Comparison of ENCODE assay signal across 21 mouse cellular contexts in the genomic region with DNA sequence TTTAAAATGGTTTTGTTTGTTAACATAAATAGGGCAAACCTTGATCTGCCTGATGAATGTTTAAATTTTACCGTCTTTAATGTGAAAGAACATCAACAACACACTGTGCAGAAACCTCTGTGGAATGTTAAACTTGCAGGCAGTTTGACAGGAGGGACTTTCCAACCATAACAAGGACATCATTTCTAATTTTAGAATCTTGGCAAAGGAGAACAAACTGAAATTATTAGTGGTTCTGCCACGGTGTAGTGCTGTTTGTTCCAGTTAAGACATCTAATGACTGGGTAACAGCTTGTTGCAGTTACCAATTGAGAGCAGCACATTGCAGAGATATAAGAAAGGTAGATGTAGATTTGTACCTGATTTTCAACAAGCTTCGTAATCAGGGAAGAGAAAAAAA.
DNase-seq lines count a peak whose midpoint lies in the region; ATAC-seq and TF ChIP-seq lines count a peak whose summit lies in the region.
"Had no signal": no experiment of that assay in that cellular context is flagged by ENCODE, and none has a peak within 500 bp of the region (broad histone marks: within the 10 kb centered on the region; RNA-seq: fewer than 3 reads in every experiment).

No protein-coding gene starts in this region.

- no peak for ATAC-seq in heart, embryonic 13.5 days (ENCODE audit: extremely low read depth, insufficient number of reproducible peaks, low FRiP score, low TSS enrichment)
- peak; percentile 41; the same call in 1 of the 2 replicates for ATAC-seq in lung, embryonic 14.5 days (ENCODE audit: insufficient read depth)
- ATAC-seq in lung, postnatal 0 days = no peak
- ATAC-seq in heart, embryonic 16.5 days (replicated peaks; ENCODE audit: extremely low read depth, insufficient read depth, low FRiP score) = peak; percentile 80
- ATAC-seq in stomach, embryonic 16.5 days (ENCODE audit: insufficient read depth, low FRiP score) = no peak
- ATAC-seq: activated CD4-positive, CD25-positive, alpha-beta regulatory T cell, adult 4 months; liver, postnatal 0 days; midbrain, embryonic 16.5 days had no signal

- H3K27ac ChIP-seq in heart, embryonic 13.5 days (replicated peaks) = no peak overlapping the region
- H3K27ac ChIP-seq in lung, embryonic 14.5 days (ENCODE audit: low read depth) = no peak overlapping the region
- H3K27ac ChIP-seq in lung, postnatal 0 days (ENCODE audit: low read length) = no peak overlapping the region
- no peak overlapping the region for H3K27ac ChIP-seq in heart, embryonic 16.5 days (ENCODE audit: low read length)
- no peak overlapping the region for H3K27ac ChIP-seq in stomach, embryonic 16.5 days (ENCODE audit: low read length)
- H3K27ac ChIP-seq: forebrain, embryonic 12.5 days; left cerebral cortex, adult 2 months; limb, embryonic 10.5 days had no signal

- no peak for TF ChIP-seq EP300 in lung, postnatal 0 days (IDR thresholded peaks at IDR 0.05)

- no peak overlapping the region for H3K4me3 ChIP-seq in heart, embryonic 13.5 days
- no peak overlapping the region for H3K4me3 ChIP-seq in lung, embryonic 14.5 days (ENCODE audit: low read depth, low read length)
- no peak overlapping the region for H3K4me3 ChIP-seq in lung, postnatal 0 days (ENCODE audit: low read depth, low read length)
- H3K4me3 ChIP-seq in heart, embryonic 16.5 days (ENCODE audit: low read length) = no peak overlapping the region
- H3K4me3 ChIP-seq in stomach, embryonic 16.5 days (replicated peaks; ENCODE audit: low read length) = no peak overlapping the region
- H3K4me3 ChIP-seq: forebrain, embryonic 12.5 days; left cerebral cortex, adult 2 months; limb, embryonic 10.5 days had no signal

- intact Hi-C loops in heart, postnatal 36 days (cut with DNase I) = no loop called here

- 0 out of 2 replicates have a peak overlapping the region, but pooled peaks have one; percentile 7 for H3K4me2 ChIP-seq in heart, embryonic 13.5 days
- no peak overlapping the region for H3K4me2 ChIP-seq in lung, embryonic 14.5 days
- no peak overlapping the region for H3K4me2 ChIP-seq in lung, postnatal 0 days (replicated peaks; ENCODE audit: low read depth, low read length)
- no peak overlapping the region for H3K4me2 ChIP-seq in heart, embryonic 16.5 days (ENCODE audit: low read depth, low read length)
- 0 out of 2 replicates have a peak overlapping the region, but pooled peaks have one; percentile 4 for H3K4me2 ChIP-seq in stomach, embryonic 16.5 days (ENCODE audit: low read depth, low read length)
- H3K4me2 ChIP-seq: forebrain, embryonic 12.5 days had no signal

- TF ChIP-seq CTCF in lung, embryonic 14.5 days (IDR thresholded peaks at IDR 0.05; ENCODE audit: low read depth) = no peak
- no peak for TF ChIP-seq CTCF in lung, postnatal 0 days (IDR thresholded peaks at IDR 0.05)

- H3K36me3 ChIP-seq in heart, embryonic 13.5 days = no peaks in the 10 kb centered on the region
- no peaks in the 10 kb centered on the region for H3K36me3 ChIP-seq in lung, embryonic 14.5 days (ENCODE audit: insufficient read depth)
- no peaks in the 10 kb centered on the region for H3K36me3 ChIP-seq in lung, postnatal 0 days (ENCODE audit: insufficient read depth, low read length)
- H3K36me3 ChIP-seq in heart, embryonic 16.5 days (ENCODE audit: control insufficient read depth, insufficient read depth) = no peaks in the 10 kb centered on the region
- H3K36me3 ChIP-seq in stomach, embryonic 16.5 days (ENCODE audit: control insufficient read depth, insufficient read depth, low read length) = no peaks in the 10 kb centered on the region
- H3K36me3 ChIP-seq: forebrain, embryonic 12.5 days; limb, embryonic 10.5 days had no signal

- H3K4me1 ChIP-seq in heart, embryonic 13.5 days = peaks cover 4% of the 10 kb centered on the region
- H3K4me1 ChIP-seq in lung, embryonic 14.5 days (ENCODE audit: insufficient read depth) = no peaks in the 10 kb centered on the region
- H3K4me1 ChIP-seq in lung, postnatal 0 days (ENCODE audit: insufficient read depth, low read depth, low read length) = no peaks in the 10 kb centered on the region
- no peaks in the 10 kb centered on the region; the same call in 1 of the 2 replicates for H3K4me1 ChIP-seq in heart, embryonic 16.5 days (ENCODE audit: control insufficient read depth, insufficient read depth, low read length)
- peaks cover 3% of the 10 kb centered on the region; the same call in 1 of the 2 replicates for H3K4me1 ChIP-seq in stomach, embryonic 16.5 days (ENCODE audit: control insufficient read depth, insufficient read depth, low read length)
- H3K4me1 ChIP-seq: forebrain, embryonic 12.5 days; limb, embryonic 10.5 days had no signal

- H3K9me3 ChIP-seq in heart, embryonic 13.5 days = no peaks in the 10 kb centered on the region
- no peaks in the 10 kb centered on the region for H3K9me3 ChIP-seq in lung, embryonic 14.5 days (ENCODE audit: low read depth, low read length)
- no peaks in the 10 kb centered on the region for H3K9me3 ChIP-seq in lung, postnatal 0 days (ENCODE audit: low read length)
- no peaks in the 10 kb centered on the region for H3K9me3 ChIP-seq in heart, embryonic 16.5 days (replicated peaks; ENCODE audit: control insufficient read depth, low read length)
- H3K9me3 ChIP-seq in stomach, embryonic 16.5 days (replicated peaks; ENCODE audit: control insufficient read depth, low read length) = no peaks in the 10 kb centered on the region
- H3K9me3 ChIP-seq: forebrain, embryonic 12.5 days; limb, embryonic 10.5 days had no signal

- no peak for DNase-seq in heart, postnatal 36 days
- DNase-seq in lung, embryonic 14.5 days = peak; percentile 17
- DNase-seq in lung, postnatal 0 days (ENCODE audit: low spot score) = no peak
- no peak for DNase-seq in thymus, postnatal 25 days
- DNase-seq: adrenal gland, postnatal 10 days; cerebellum, adult 11-12 months; cerebellum, postnatal 36 days; kidney, adult 2 months; kidney, postnatal 14 days; liver, postnatal 0 days; lung, postnatal 4 days; right cerebral cortex, postnatal 25 days; thymus, postnatal 14 days had no signal

- H3K27me3 ChIP-seq in heart, embryonic 13.5 days (replicated peaks) = no peaks in the 10 kb centered on the region
- no peaks in the 10 kb centered on the region for H3K27me3 ChIP-seq in lung, embryonic 14.5 days (ENCODE audit: insufficient read depth, low read length)
- H3K27me3 ChIP-seq in lung, postnatal 0 days (replicated peaks; ENCODE audit: insufficient read depth, low read length) = no peaks in the 10 kb centered on the region
- no peaks in the 10 kb centered on the region for H3K27me3 ChIP-seq in heart, embryonic 16.5 days (ENCODE audit: control insufficient read depth, insufficient read depth, low read length)
- no peaks in the 10 kb centered on the region for H3K27me3 ChIP-seq in stomach, embryonic 16.5 days (ENCODE audit: control insufficient read depth, insufficient read depth, low read length)
- H3K27me3 ChIP-seq: forebrain, embryonic 12.5 days had no signal

- 36% methylated on average over 3 of the region's 3 CpGs for whole genome bisulfite sequencing in heart, embryonic 13.5 days
- WGBS in lung, embryonic 14.5 days = 38% methylated on average over 3 of the region's 3 CpGs
- WGBS in lung, postnatal 0 days = 47% methylated on average over 3 of the region's 3 CpGs
- 27% methylated on average over 3 of the region's 3 CpGs for WGBS in heart, embryonic 16.5 days
- 40% methylated on average over 3 of the region's 3 CpGs for WGBS in stomach, embryonic 16.5 days

- H3K9ac ChIP-seq in heart, embryonic 13.5 days = no peak overlapping the region
- H3K9ac ChIP-seq in lung, embryonic 14.5 days = no peak overlapping the region
- no peak overlapping the region for H3K9ac ChIP-seq in lung, postnatal 0 days (replicated peaks; ENCODE audit: low read depth)
- no peak overlapping the region for H3K9ac ChIP-seq in heart, embryonic 16.5 days (ENCODE audit: low read length)
- H3K9ac ChIP-seq in stomach, embryonic 16.5 days (ENCODE audit: low read length) = no peak overlapping the region
- H3K9ac ChIP-seq: forebrain, embryonic 12.5 days; liver, postnatal 0 days had no signal

Comparison
In these comparisons a context has a peak if more than half of its experiments do, and no peak if none do; other contexts are left out.
1. ATAC-seq: peak in lung, embryonic 14.5 days (single experiment) and heart, embryonic 16.5 days (single experiment); none in heart, embryonic 13.5 days (single experiment), lung, postnatal 0 days (single experiment) and stomach, embryonic 16.5 days (single experiment).
2. H3K4me2 ChIP-seq: peak in heart, embryonic 13.5 days (single experiment) and stomach, embryonic 16.5 days (single experiment); none in lung, embryonic 14.5 days (single experiment), lung, postnatal 0 days (single experiment) and heart, embryonic 16.5 days (single experiment).